Mouse (Mus musculus) MEL (cell line): Measurements from ENCODE around the gene Nedd8. TPM values are rescaled to one million over a fixed set of nuclear protein-coding genes. Genes with fewer than 3 reads are reported as not detected.
A peak's percentile ranks its signal among the peaks of the same experiment; 100 is the strongest.

Source experiments
- DNase-seq: peaks from one replicate; pipeline ENCODE4 v3.0.0; 2011; ENCODE audit warnings: low read depth, low spot score
- H3K27ac ChIP-seq: 2 replicates; pipeline ENCODE4 v1.5.1; 2012; ENCODE audit warnings: low read depth, mild to moderate bottlenecking, control low read depth, low read length, moderate library complexity; ENCODE audit not compliant: control insufficient read depth
- H3K27me3 ChIP-seq, 2 experiments: fragments of 150-350 bp in 1 of 2; sonication (generic) in 1 of 2; 2 replicates each; pipeline ENCODE4 v1.6.1; 2012; ENCODE audit warnings: low read length in 2 of 2, mild to moderate bottlenecking in 2 of 2, improper control_type of control experiment in 1 of 2, moderate library complexity in 1 of 2; ENCODE audit not compliant: insufficient read depth in 2 of 2, control insufficient read depth in 1 of 2
- H3K36me3 ChIP-seq, 2 experiments: 2 replicates each; pipeline ENCODE4 v1.6.1; 2012 to 2014; ENCODE audit warnings: low read length in 2 of 2, improper control_type of control experiment in 1 of 2, inconsistent platforms in 1 of 2, mild to moderate bottlenecking in 1 of 2; ENCODE audit not compliant: insufficient read depth in 2 of 2, control insufficient read depth in 1 of 2
- H3K4me1 ChIP-seq, 2 experiments: fragments of 150-350 bp in 1 of 2; sonication (generic) in 1 of 2; 2 replicates each; pipeline ENCODE4 v1.6.1; 2012; ENCODE audit warnings: low read length in 2 of 2, improper control_type of control experiment in 1 of 2, mild to moderate bottlenecking in 1 of 2; ENCODE audit not compliant: insufficient read depth in 2 of 2, control insufficient read depth in 1 of 2
- H3K4me3 ChIP-seq, 2 experiments: fragments of 150-350 bp in 1 of 2; sonication (generic) in 1 of 2; 2 replicates each; pipeline ENCODE4 v1.5.1; 2012; ENCODE audit warnings: low read depth in 2 of 2, low read length in 2 of 2, mild to moderate bottlenecking in 2 of 2, moderate library complexity in 2 of 2, control low read depth in 1 of 2, improper control_type of control experiment in 1 of 2; ENCODE audit not compliant: control insufficient read depth in 1 of 2, insufficient read depth in 1 of 2
- H3K79me2 ChIP-seq: 2 replicates; pipeline ENCODE4 v1.6.1; 2012; ENCODE audit warnings: mild to moderate bottlenecking, low read length, moderate library complexity; ENCODE audit not compliant: control insufficient read depth, poor library complexity, insufficient read depth
- H3K9ac ChIP-seq: 2 replicates; pipeline ENCODE4 v1.6.1; 2012; ENCODE audit warnings: low read depth, mild to moderate bottlenecking, control low read depth, low read length, moderate library complexity; ENCODE audit not compliant: control insufficient read depth, poor library complexity, severe bottlenecking
- H3K9me3 ChIP-seq: fragments of 150-350 bp; sonication (generic); replicated peaks from 2 replicates; pipeline ENCODE4 v1.6.1; 2012; ENCODE audit warnings: mild to moderate bottlenecking, low read length, improper control_type of control experiment, moderate library complexity; ENCODE audit not compliant: insufficient read depth
- CHD1 ChIP-seq: IDR thresholded peaks from 2 replicates; pipeline ENCODE4 v1.6.1; 2012; ENCODE audit warnings: low read depth, mild to moderate bottlenecking, inconsistent platforms, low read length, improper control_type of control experiment
- CHD2 ChIP-seq: IDR thresholded peaks from 2 replicates; pipeline ENCODE4 v1.6.1; 2011; ENCODE audit warnings: low read length, improper control_type of control experiment
- CTCF ChIP-seq, 3 experiments: IDR thresholded peaks in 2 of 3; conservative IDR thresholded peaks in 1 of 3; 2 replicates each; pipeline ENCODE4 v1.5.1; 2011 to 2012; ENCODE audit warnings: low read length in 3 of 3, low read depth in 2 of 3, mild to moderate bottlenecking in 2 of 3, improper control_type of control experiment in 1 of 3, inconsistent platforms in 1 of 3, mixed read lengths in 1 of 3, moderate library complexity in 1 of 3; ENCODE audit not compliant: control insufficient read depth in 1 of 3, insufficient read depth in 1 of 3, poor library complexity in 1 of 3, severe bottlenecking in 1 of 3
- EP300 ChIP-seq, 2 experiments: IDR thresholded peaks; 2 replicates each; pipeline ENCODE4 v1.6.1; 2011; ENCODE audit warnings: improper control_type of control experiment in 2 of 2, low read length in 2 of 2, low read depth in 1 of 2, mild to moderate bottlenecking in 1 of 2
- GABPA ChIP-seq: IDR thresholded peaks from 2 replicates; pipeline ENCODE4 v1.6.1; 2012; ENCODE audit warnings: low read depth, mild to moderate bottlenecking, inconsistent platforms, low read length, improper control_type of control experiment, moderate library complexity
- KAT2A ChIP-seq: conservative IDR thresholded peaks from 2 replicates; pipeline ENCODE4 v1.6.1; 2012; ENCODE audit warnings: low read depth, low read length, improper control_type of control experiment, inconsistent platforms
- MAFK ChIP-seq: IDR thresholded peaks from 2 replicates; pipeline ENCODE4 v1.6.1; 2011; ENCODE audit warnings: low read depth, mild to moderate bottlenecking, low read length, improper control_type of control experiment, borderline replicate concordance
- MAX ChIP-seq: IDR thresholded peaks from 2 replicates; pipeline ENCODE4 v1.6.1; 2011; ENCODE audit warnings: low read length, improper control_type of control experiment
- MYB ChIP-seq: IDR thresholded peaks from 2 replicates; pipeline ENCODE4 v1.6.1; 2011; ENCODE audit warnings: mild to moderate bottlenecking, low read depth, low read length, improper control_type of control experiment
- MYC ChIP-seq: IDR thresholded peaks from 2 replicates; pipeline ENCODE4 v1.6.1; 2011; ENCODE audit warnings: low read depth, mild to moderate bottlenecking, low read length, improper control_type of control experiment, moderate library complexity
- NELFE ChIP-seq: IDR thresholded peaks from 2 replicates; pipeline ENCODE4 v1.6.1; 2011; ENCODE audit warnings: low read depth, low read length, improper control_type of control experiment
- NRF1 ChIP-seq: IDR thresholded peaks from 2 replicates; pipeline ENCODE4 v1.6.1; 2014; ENCODE audit warnings: low read depth, mild to moderate bottlenecking, inconsistent platforms, low read length, improper control_type of control experiment, moderate library complexity; ENCODE audit not compliant: poor library complexity, insufficient read depth, severe bottlenecking
- POLR2AphosphoS2 ChIP-seq: IDR thresholded peaks from 2 replicates; pipeline ENCODE4 v1.6.1; 2011; ENCODE audit warnings: low read length, improper control_type of control experiment
- RAD21 ChIP-seq: IDR thresholded peaks from 2 replicates; pipeline ENCODE4 v1.6.1; 2011; ENCODE audit warnings: mild to moderate bottlenecking, low read depth, low read length, improper control_type of control experiment
- SMC3 ChIP-seq: IDR thresholded peaks from 2 replicates; pipeline ENCODE4 v1.6.1; 2011; ENCODE audit warnings: low read depth, low read length, improper control_type of control experiment
- TAL1 ChIP-seq: IDR thresholded peaks from 2 replicates; pipeline ENCODE4 v1.6.1; 2012; ENCODE audit warnings: mild to moderate bottlenecking, inconsistent platforms, low read length, moderate library complexity, mixed read lengths
- TBP ChIP-seq: IDR thresholded peaks from 2 replicates; pipeline ENCODE4 v1.8.0; 2011; ENCODE audit warnings: low read depth, low read length, improper control_type of control experiment
- TCF12 ChIP-seq: IDR thresholded peaks from 2 replicates; pipeline ENCODE4 v1.6.1; 2014; ENCODE audit warnings: low read depth, mild to moderate bottlenecking, inconsistent platforms, low read length, improper control_type of control experiment, moderate library complexity
- ZKSCAN1 ChIP-seq: IDR thresholded peaks from 2 replicates; pipeline ENCODE4 v1.6.1; 2012; ENCODE audit warnings: low read depth, mild to moderate bottlenecking, inconsistent platforms, low read length, improper control_type of control experiment, moderate library complexity
- ZMIZ1 ChIP-seq: IDR thresholded peaks from 2 replicates; pipeline ENCODE4 v1.6.1; 2012; ENCODE audit warnings: low read depth, mild to moderate bottlenecking, inconsistent platforms, low read length, improper control_type of control experiment, moderate library complexity
- polyA plus RNA-seq, 2 experiments: library from polyadenylated mRNA; stranded (reverse) in 1 of 2; unstranded in 1 of 2; fragments of >175 nt in 1 of 2; fragments of >200 nt in 1 of 2; gene quantifications; 2 replicates each; pipeline versions ENCODE4 v1.2.1 to v1.2.4; 2012; ENCODE audit warnings: low replicate concordance in 2 of 2, low read depth in 1 of 2; ENCODE audit not compliant: insufficient read length in 2 of 2, insufficient read depth in 1 of 2, missing spikeins in 1 of 2
- total RNA-seq: library from RNA; depleted of rRNA; stranded (reverse); fragments of 300-350 nt; gene quantifications from 2 replicates; pipeline ENCODE4 v1.2.3, GENCODE M21; 2012

Gene Nedd8
- total and polyA plus RNA-seq, 3 experiments = 515 to 528 TPM; not detected in 1

GRCm38 (mm10) chr14:55721076-55721475 lies 49.2 kb upstream of the Nedd8 start:
- Histone ChIP-seq H3K79me2 (peaks cover 2% of the 10 kb centered on the region; the same call in 1 of the 2 replicates), H3K4me1 (peaks cover 11 to 12% of the 10 kb centered on the region in 2 experiments), H3K9ac (peak overlapping the region; percentile 83), H3K4me3 (peak overlapping the region; percentile 84 to 90; a peak in 3 of 4 replicates), H3K36me3 (peaks cover 0 to 14% of the 10 kb centered on the region in 2 experiments; a peak in 2 of 4 replicates), H3K27ac (no peak overlapping the region), H3K9me3 (no peaks in the 10 kb centered on the region), H3K27me3 (no peaks in the 10 kb centered on the region)
- no peak for DNase-seq
- TF ChIP-seq EP300 (IDR thresholded peaks at IDR 0.05; ENCODE audit: low read depth in 1 of 2, low read length in 2 of 2) (no peak), POLR2AphosphoS2 (no peak), KAT2A (no peak), CTCF (IDR thresholded peaks at IDR 0.05 in 2 of 3, conservative IDR thresholded peaks at IDR 0.05 in 1 of 3; ENCODE audit: control insufficient read depth in 1 of 3, insufficient read depth in 1 of 3, low read depth in 2 of 3, low read length in 3 of 3, poor library complexity in 1 of 3, severe bottlenecking in 1 of 3) (no peak)

GRCm38 (mm10) chr14:55720666-55721065 lies 48.7 kb upstream of the Nedd8 start:
- Histone ChIP-seq H3K4me1 (peaks cover 11 to 12% of the 10 kb centered on the region in 2 experiments), H3K27me3 (no peaks in the 10 kb centered on the region), H3K9ac (no peak overlapping the region), H3K36me3 (peaks cover 0 to 14% of the 10 kb centered on the region in 2 experiments; a peak in 2 of 4 replicates)
- TF ChIP-seq CHD2 (no peak), MAX (no peak), TBP (no peak), RAD21 (no peak), CHD1 (no peak), ZKSCAN1 (no peak), NRF1 (no peak), TCF12 (no peak), ZMIZ1 (no peak), SMC3 (no peak), TAL1 (no peak), GABPA (no peak), MAFK (no peak), NELFE (no peak), POLR2AphosphoS2 (no peak), MYC (no peak), MYB (no peak)
- TF ChIP-seq, all 39 proteins: peak for 0
- Histone ChIP-seq H3K9me3 (no peaks in the 10 kb centered on the region), H3K79me2 (peaks cover 2% of the 10 kb centered on the region; the same call in 1 of the 2 replicates), H3K27ac (no peak overlapping the region), H3K4me3 (no peak overlapping the region)
- DNase-seq = no peak
